Mouse (Mus musculus) right cerebral cortex, postnatal 10 days (tissue): Measurements from ENCODE around the gene Rcc1.

Experiments used
- DNase-seq, 2 experiments: peaks; one replicate each; pipeline ENCODE4 v3.0.0; 2021; ENCODE audit warnings: low spot score in 2 of 2

The Rcc1 gene

GRCm38 (mm10) chr4:132355403-132355802 lies 2.0 kb upstream of the Rcc1 start:
- no peak for DNase-seq

GRCm38 (mm10) chr4:132354571-132354970 lies 1.2 kb upstream of the Rcc1 start:
- peak in 1 of 2 experiments; percentile 40 for DNase-seq

- DNase-seq = no peak
Measured at GRCm38 (mm10) chr4:132352739-132353138, 666 bp downstream of the Rcc1 start.

- DNase-seq = no peak
Measured at GRCm38 (mm10) chr4:132351401-132351800, 2.0 kb downstream of the Rcc1 start.

- no peak for DNase-seq
Measured at GRCm38 (mm10) chr4:132350854-132351253, 2.6 kb downstream of the Rcc1 start.

- no peak for DNase-seq
Measured at GRCm38 (mm10) chr4:132350123-132350740, 3.2 kb downstream of the Rcc1 start.

GRCm38 (mm10) chr4:132349495-132350122 lies 3.8 kb downstream of the Rcc1 start:
- no peak for DNase-seq

- no peak for DNase-seq
Measured at GRCm38 (mm10) chr4:132346661-132347060, 6.7 kb downstream of the Rcc1 start.

GRCm38 (mm10) chr4:132346261-132346660 lies 7.1 kb downstream of the Rcc1 start:
- no peak for DNase-seq

GRCm38 (mm10) chr4:132345843-132346212 lies 7.6 kb downstream of the Rcc1 start:
- no peak for DNase-seq

- peak; percentile 93 to 95 for DNase-seq
Measured at GRCm38 (mm10) chr4:132345135-132345842, 8.1 kb downstream of the Rcc1 start.

- DNase-seq = no peak
Measured at GRCm38 (mm10) chr4:132344403-132345134, 8.8 kb downstream of the Rcc1 start.

- no peak for DNase-seq
Measured at GRCm38 (mm10) chr4:132341451-132341850, 12.0 kb downstream of the Rcc1 start.

- DNase-seq = peak; percentile 71 to 74
Measured at GRCm38 (mm10) chr4:132338943-132339342, 14.5 kb downstream of the Rcc1 start.

- DNase-seq = no peak
Measured at GRCm38 (mm10) chr4:132332880-132333279, 20.5 kb downstream of the Rcc1 start.

GRCm38 (mm10) chr4:132331960-132332359 lies 21.4 kb downstream of the Rcc1 start:
- DNase-seq = no peak

- no peak for DNase-seq
Measured at GRCm38 (mm10) chr4:132329835-132330354, 23.5 kb downstream of the Rcc1 start.

GRCm38 (mm10) chr4:132329115-132329834 lies 24.1 kb downstream of the Rcc1 start, which contains the start of gene Trnau1ap:
Trnau1ap (minus strand) TSS chr4:132329538.
- peak; percentile 88 to 90 for DNase-seq

- no peak for DNase-seq
Measured at GRCm38 (mm10) chr4:132328391-132328982, 24.9 kb downstream of the Rcc1 start.

- DNase-seq = no peak
Measured at GRCm38 (mm10) chr4:132326481-132326880, 26.9 kb downstream of the Rcc1 start.

GRCm38 (mm10) chr4:132315711-132316110 lies 37.7 kb downstream of the Rcc1 start:
- DNase-seq = no peak
